Mouse (Mus musculus): ENCODE data around the gene Rabgef1.

DNA sequence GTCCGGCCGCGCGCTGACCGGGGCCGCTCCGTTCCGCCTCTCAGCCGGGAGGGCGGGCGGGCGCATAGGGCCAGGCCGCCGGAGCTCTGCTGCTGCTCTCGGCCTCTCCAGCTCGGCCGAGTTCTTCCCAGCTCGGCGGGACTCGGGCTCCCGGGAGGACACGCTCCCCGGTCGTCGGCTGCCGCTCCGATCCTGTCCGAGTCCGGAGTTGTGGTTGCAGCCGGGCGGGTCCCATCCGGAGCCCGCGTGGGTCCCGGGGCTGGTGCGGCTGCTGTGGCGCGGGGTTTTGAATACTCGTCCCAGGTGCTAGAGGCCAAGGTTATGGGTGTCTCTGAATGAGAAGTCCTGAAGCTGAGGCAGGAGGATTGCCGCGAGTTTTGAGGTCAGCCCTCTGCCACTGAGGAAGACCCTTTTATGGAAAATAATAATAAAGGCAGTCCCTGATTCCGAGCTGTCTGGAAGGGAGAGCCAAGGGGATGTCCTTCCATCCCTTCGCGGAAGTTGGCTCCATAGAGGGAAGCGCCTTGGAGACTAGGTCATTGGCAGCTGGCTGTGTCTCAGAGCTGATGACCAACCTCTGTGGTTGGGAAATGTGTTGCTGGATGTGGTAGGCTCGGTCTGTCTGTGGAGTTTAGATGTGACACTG lies 481 bp downstream of the Rabgef1 start:
- TF ChIP-seq CTCF (IDR thresholded peaks at IDR 0.05 in 2 of 3, conservative IDR thresholded peaks at IDR 0.05 in 1 of 3; ENCODE audit: control insufficient read depth in 1 of 3, insufficient read depth in 1 of 3, low read depth in 2 of 3, low read length in 3 of 3, poor library complexity in 1 of 3, severe bottlenecking in 1 of 3) (no peak), KAT2A (conservative IDR thresholded peaks at IDR 0.05; ENCODE audit: low read depth, low read length) (no peak), HCFC1 (IDR thresholded peaks at IDR 0.05; ENCODE audit: low read depth, low read length) (no peak), POLR2A (IDR thresholded peaks at IDR 0.05; ENCODE audit: control insufficient read depth in 1 of 2, insufficient read depth in 1 of 2, low read depth in 1 of 2, low read length in 2 of 2, poor library complexity in 1 of 2) (no peak), EP300 (IDR thresholded peaks at IDR 0.05; ENCODE audit: low read depth in 1 of 2, low read length in 2 of 2) (no peak), E2F4 (IDR thresholded peaks at IDR 0.05; ENCODE audit: borderline replicate concordance, low read depth, low read length) (no peak), TBP (IDR thresholded peaks at IDR 0.05; ENCODE audit: low read depth, low read length) (no peak), RAD21 (IDR thresholded peaks at IDR 0.05; ENCODE audit: low read depth, low read length) (no peak), MAX (IDR thresholded peaks at IDR 0.05; ENCODE audit: low read length) (no peak)

Data from MEL (cell line).